Mouse (Mus musculus): Measurements from ENCODE around the gene Cux2.

DNA sequence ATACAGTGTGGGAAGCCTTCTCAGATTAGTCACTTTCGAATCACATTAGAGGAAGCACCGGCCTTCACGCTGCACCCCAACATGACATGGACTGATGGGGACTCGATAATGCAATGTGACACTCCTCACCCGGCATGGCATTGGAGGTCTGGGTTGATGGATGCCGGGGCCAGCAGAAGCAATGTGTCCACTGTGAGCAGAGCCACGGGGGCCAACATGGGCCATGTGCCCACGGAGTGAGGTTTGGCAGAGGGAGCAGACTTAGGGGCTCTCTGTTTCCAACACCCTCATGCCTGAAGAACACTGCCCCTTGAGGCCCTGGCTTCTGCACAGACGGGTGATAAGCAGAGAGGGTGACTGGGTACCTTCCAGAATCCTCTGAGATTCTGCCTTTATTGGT is 91.4 kb downstream of the Cux2 start:
- TF ChIP-seq CTCF (IDR thresholded peaks at IDR 0.05; ENCODE audit: extremely low read depth, insufficient read depth, insufficient read length, insufficient replicate concordance) (no peak), POLR2A (IDR thresholded peaks at IDR 0.05; ENCODE audit: low read depth, low read length) (no peak)

Measured in spleen, adult 2 months (tissue).